Mouse (Mus musculus) neural tube, embryonic 13.5 days (tissue): ENCODE results near the gene Slc5a10. TPM values are rescaled to one million over a fixed set of nuclear protein-coding genes. Genes with fewer than 3 reads are reported as not detected.
"Not testable (repeated sequence)": the region's sequence is repeated elsewhere in the genome, so short reads cannot be mapped to it uniquely, and the experiment has no call there.

ENCODE experiments used
- ATAC-seq: fragments of 200-750 bp; cut with Nextera tagmentation; 2 replicates; pipeline ENCODE4 v1.8.0; 2017; ENCODE audit warnings: low read depth, mild to moderate bottlenecking, moderate TSS enrichment, moderate library complexity
- H3K27ac ChIP-seq: fragments of 300-500 bp; sonication (generic); replicated peaks from 2 replicates; pipeline ENCODE4 v1.5.1; 2015; ENCODE audit warnings: moderate library complexity, mild to moderate bottlenecking, inconsistent platforms
- H3K27me3 ChIP-seq: fragments of 300-500 bp; sonication (generic); 2 replicates; pipeline ENCODE4 v1.6.1; 2015; ENCODE audit warnings: mild to moderate bottlenecking, inconsistent platforms
- H3K36me3 ChIP-seq: fragments of 300-500 bp; sonication (generic); 2 replicates; pipeline ENCODE4 v1.6.1; 2015; ENCODE audit warnings: mild to moderate bottlenecking, inconsistent platforms
- H3K4me1 ChIP-seq: fragments of 300-500 bp; sonication (generic); replicated peaks from 2 replicates; pipeline ENCODE4 v1.6.1; 2015; ENCODE audit warnings: inconsistent platforms
- H3K4me2 ChIP-seq: fragments of 300-500 bp; sonication (generic); 2 replicates; pipeline ENCODE4 v1.6.1; 2015; ENCODE audit warnings: inconsistent platforms, mild to moderate bottlenecking, moderate library complexity
- H3K4me3 ChIP-seq: fragments of 300-500 bp; sonication (generic); 2 replicates; pipeline ENCODE4 v1.5.1; 2015; ENCODE audit warnings: mild to moderate bottlenecking, inconsistent platforms
- H3K9ac ChIP-seq: fragments of 300-500 bp; sonication (generic); 2 replicates; pipeline ENCODE4 v1.6.1; 2015; ENCODE audit warnings: moderate library complexity, mild to moderate bottlenecking, inconsistent platforms
- H3K9me3 ChIP-seq: fragments of 300-500 bp; sonication (generic); 2 replicates; pipeline ENCODE4 v1.6.1; 2016; ENCODE audit warnings: inconsistent platforms
- WGBS: fragments of 180-500 bp; shearing (Covaris S2); methylation state at CpG from one replicate; pipeline ENCODE4 v1.1.7; 2015; 5-methylcytosine and 5-hydroxymethylcytosine counted together
- polyA plus RNA-seq: library from polyadenylated mRNA; unstranded; fragments of >200 nt; fragmentation: Nextera tagmentation; extraction: Ambion mirVana; gene quantifications from 2 replicates; pipeline ENCODE4 v1.2.1, GENCODE M21; 2015

Gene Slc5a10
- polyA plus RNA-seq, 1 experiment from 2014 or later, result not detected

GRCm38 (mm10) chr11:61642106-61642505 lies 78.5 kb downstream of the Slc5a10 start:
- no peak for ATAC-seq
- Histone ChIP-seq H3K4me3 (no peak overlapping the region), H3K9me3 (no peaks in the 10 kb centered on the region), H3K9ac (no peak overlapping the region), H3K4me1 (no peaks in the 10 kb centered on the region), H3K4me2 (no peak overlapping the region), H3K36me3 (no peaks in the 10 kb centered on the region), H3K27ac (no peak overlapping the region), H3K27me3 (no peaks in the 10 kb centered on the region)
- WGBS, result 84% methylated on average over 7 of the region's 7 CpGs

GRCm38 (mm10) chr11:61640585-61640984 lies 80.0 kb downstream of the Slc5a10 start:
- H3K27ac ChIP-seq, H3K9ac ChIP-seq, H3K4me1 ChIP-seq, H3K4me2 ChIP-seq, H3K36me3 ChIP-seq, ATAC-seq, H3K27me3 ChIP-seq, H3K9me3 ChIP-seq, H3K4me3 ChIP-seq: not testable (repeated sequence)
- WGBS, result 75% methylated on average over 9 of the region's 9 CpGs

- H3K9me3 ChIP-seq, result no peaks in the 10 kb centered on the region
- no peak overlapping the region for H3K4me3 ChIP-seq
- no peaks in the 10 kb centered on the region for H3K27me3 ChIP-seq
- no peak overlapping the region for H3K4me2 ChIP-seq
- no peaks in the 10 kb centered on the region for H3K36me3 ChIP-seq
- 98% methylated on average over 6 of the region's 6 CpGs for WGBS
- no peak overlapping the region for H3K27ac ChIP-seq
- H3K4me1 ChIP-seq, result no peaks in the 10 kb centered on the region
- no peak overlapping the region for H3K9ac ChIP-seq
- no peak for ATAC-seq
These were observed 80.9 kb downstream of the Slc5a10 start for GRCm38 (mm10) chr11:61639601-61640177.

DNA sequence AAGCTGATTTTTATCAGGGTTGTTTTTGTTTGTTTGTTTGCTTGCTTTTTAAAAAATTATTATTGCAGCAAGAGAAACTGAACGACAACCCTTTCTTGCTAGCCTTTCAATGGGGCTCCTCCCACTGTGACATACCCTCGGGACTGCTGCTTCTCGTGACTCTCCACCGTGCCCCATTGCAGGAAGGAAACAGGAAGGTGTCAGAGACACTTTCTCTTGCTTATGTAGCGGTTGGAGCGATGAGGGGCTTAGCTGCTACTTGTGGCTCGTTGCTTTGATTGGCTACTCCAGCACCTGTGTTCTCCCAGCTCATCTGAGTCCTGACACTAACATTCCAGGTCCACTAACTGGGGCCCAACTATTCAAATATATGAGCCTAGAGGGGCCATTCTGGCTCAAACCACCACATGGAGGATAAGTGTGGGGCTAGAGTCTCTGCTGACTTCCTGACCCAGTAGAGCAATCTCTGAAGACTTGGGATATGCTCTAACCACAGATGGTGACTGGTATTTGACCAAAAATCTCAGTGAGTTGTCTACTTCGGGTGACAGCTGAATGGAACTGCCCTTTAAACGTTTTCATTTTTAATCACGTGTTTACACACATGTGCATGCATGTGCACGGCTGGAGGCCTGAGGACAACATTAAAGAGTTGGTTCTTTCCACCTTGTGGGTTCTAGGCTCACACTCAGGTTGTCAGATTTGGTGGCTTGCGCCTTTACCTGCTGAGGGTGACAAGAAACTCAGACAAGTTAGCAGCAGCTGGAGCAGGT lies 81.7 kb downstream of the Slc5a10 start:
- Histone ChIP-seq H3K27ac (no peak overlapping the region), H3K4me1 (no peaks in the 10 kb centered on the region), H3K36me3 (no peaks in the 10 kb centered on the region), H3K27me3 (no peaks in the 10 kb centered on the region), H3K9me3 (no peaks in the 10 kb centered on the region), H3K4me3 (no peak overlapping the region), H3K9ac (no peak overlapping the region), H3K4me2 (no peak overlapping the region)
- no peak for ATAC-seq
- WGBS, result 84% methylated on average over 12 of the region's 12 CpGs

DNA sequence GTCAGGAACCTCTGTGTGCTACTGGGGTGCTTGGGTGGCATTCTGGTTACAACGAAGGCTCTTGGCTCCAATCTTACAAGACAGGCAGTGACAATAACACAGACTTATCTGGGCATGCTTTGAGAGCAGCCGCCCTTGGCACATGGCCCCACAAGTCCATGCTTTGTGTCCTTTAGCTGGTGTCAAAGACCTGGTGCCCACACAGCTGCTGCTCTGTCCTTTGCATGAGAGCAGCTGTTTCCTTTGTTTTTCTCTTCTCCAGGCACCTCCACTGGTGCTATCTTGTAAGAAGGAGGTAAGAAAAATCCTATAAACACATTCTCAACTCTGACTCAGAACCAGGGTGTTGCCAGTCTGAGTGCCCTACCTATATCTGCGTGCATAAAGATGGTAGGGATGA lies 82.8 kb downstream of the Slc5a10 start:
- Histone ChIP-seq H3K9me3 (no peaks in the 10 kb centered on the region), H3K36me3 (no peaks in the 10 kb centered on the region), H3K4me1 (no peaks in the 10 kb centered on the region), H3K4me2 (no peak overlapping the region), H3K9ac (no peak overlapping the region), H3K27ac (no peak overlapping the region), H3K4me3 (no peak overlapping the region), H3K27me3 (no peaks in the 10 kb centered on the region)
- no peak for ATAC-seq
- 92% methylated on average over 3 of the region's 3 CpGs for WGBS

DNA sequence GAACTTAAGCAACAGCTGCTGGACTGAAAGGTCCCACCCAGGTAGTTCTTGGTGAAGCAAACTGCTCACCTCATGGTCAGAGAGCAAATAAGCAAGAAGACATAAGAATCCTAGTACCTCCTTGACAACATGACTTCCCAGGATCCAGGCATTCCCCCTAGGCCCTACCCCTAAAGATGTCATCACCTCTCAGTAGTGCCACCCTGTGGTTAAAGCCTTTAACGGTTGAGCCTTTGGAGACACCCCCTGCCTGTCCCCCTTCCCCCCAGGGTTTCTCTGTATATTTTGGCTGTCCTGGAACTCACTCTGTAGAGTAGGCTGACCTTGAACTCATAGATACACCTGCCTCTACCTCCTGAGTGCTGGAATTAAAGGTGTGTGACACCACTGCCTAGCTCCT lies 83.2 kb downstream of the Slc5a10 start:
- H3K4me3 ChIP-seq, result no peak overlapping the region
- no peaks in the 10 kb centered on the region for H3K36me3 ChIP-seq
- 50% methylated on average over 1 of the region's 1 CpGs for WGBS
- no peak overlapping the region for H3K9ac ChIP-seq
- H3K27ac ChIP-seq, result no peak overlapping the region
- H3K4me1 ChIP-seq, result no peaks in the 10 kb centered on the region
- H3K9me3 ChIP-seq, result no peaks in the 10 kb centered on the region
- no peaks in the 10 kb centered on the region for H3K27me3 ChIP-seq
- no peak overlapping the region for H3K4me2 ChIP-seq
- no peak for ATAC-seq

DNA sequence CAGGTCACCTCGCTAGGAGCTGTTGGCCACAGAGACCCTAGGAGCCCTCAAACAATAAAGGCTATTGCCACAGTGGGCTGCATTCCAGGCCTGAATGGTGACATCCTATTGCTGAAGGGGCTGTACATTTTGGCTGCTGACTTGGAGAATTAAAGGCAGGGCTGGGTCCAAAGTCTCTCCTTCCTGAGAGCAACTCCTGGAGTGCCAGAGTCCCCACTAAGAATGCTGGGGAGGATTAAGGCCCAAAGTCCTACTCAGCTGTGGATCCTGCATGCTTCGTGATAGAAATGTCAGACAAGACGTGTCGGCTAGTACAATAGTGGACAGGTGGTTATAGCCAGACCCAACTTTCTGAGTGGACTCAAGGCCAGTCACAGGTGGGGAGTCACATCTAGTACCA lies 84.3 kb downstream of the Slc5a10 start:
- not testable (repeated sequence) for ATAC-seq

DNA sequence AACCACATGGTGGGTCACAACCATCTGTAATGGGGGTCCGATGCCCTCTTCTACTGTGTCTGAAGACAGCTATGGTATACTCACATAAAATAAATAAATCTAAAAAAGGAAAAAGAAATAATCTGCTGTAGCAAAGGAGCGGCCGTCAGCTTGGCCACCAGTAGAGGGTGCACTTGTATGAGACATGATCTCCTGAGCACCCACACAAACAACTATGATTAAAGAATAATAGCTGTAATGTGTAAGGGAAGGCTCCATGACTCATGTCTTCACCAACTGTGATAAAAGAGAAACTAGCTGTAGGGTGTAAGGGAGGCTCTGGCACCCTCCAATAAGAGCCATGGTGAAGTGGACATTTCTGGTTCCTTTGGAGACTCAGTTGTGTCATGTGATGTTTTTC lies 91.0 kb downstream of the Slc5a10 start:
- Histone ChIP-seq H3K27me3 (no peaks in the 10 kb centered on the region), H3K4me2 (no peak overlapping the region), H3K4me1 (no peaks in the 10 kb centered on the region), H3K4me3 (no peak overlapping the region), H3K27ac (no peak overlapping the region), H3K36me3 (no peaks in the 10 kb centered on the region), H3K9ac (no peak overlapping the region), H3K9me3 (no peaks in the 10 kb centered on the region)
- 63% methylated on average over 3 of the region's 3 CpGs for WGBS
- ATAC-seq, result no peak

More for the DNA sequence above, 84.3 kb downstream of the Slc5a10 start:
- not testable (repeated sequence) for H3K27me3 ChIP-seq, H3K4me1 ChIP-seq, H3K9me3 ChIP-seq, H3K9ac ChIP-seq, H3K36me3 ChIP-seq, H3K27ac ChIP-seq, H3K4me2 ChIP-seq, H3K4me3 ChIP-seq
- WGBS, result 79% methylated on average over 4 of the region's 4 CpGs

DNA sequence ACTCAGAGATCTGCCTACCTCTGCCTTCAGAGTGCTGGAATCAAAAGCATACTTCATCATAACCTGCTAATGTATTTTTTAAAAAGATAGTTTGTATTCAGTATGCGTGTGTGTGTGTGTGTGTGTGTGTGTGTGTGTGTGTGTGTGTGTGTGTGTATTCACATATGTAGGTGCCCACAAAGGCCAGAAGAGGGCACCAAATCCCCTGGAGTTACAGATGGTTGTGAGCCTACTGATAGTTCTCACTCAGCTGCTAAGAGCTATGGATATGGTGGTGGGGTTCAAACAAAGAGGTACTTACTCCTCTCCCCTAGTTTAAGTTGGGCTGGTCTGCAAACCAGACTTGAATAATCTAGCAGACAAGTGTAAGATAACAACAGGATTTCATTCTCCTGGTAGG lies 94.1 kb downstream of the Slc5a10 start:
- no peak overlapping the region for H3K27ac ChIP-seq
- WGBS, result 93% methylated on average over 1 of the region's 1 CpGs
- ATAC-seq, result no peak

DNA sequence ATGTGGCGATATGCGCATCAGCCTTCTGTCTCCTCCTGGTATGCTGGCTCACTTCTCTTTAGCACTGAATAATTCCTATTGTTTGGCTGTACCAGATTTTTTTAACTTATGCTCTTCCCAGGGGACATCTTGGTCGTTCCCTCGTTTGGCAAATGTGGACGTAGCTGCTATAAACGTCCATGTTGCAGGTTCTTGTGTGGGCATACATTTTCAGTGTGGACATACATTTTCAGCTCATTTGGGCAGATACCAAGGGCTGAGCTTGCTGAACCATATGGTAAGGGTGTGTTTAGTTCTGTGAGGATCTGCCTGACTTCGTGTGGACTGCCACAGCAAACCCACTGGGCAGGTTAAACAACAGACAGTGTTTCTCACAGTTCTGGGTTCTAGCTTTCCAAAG lies 95.5 kb downstream of the Slc5a10 start:
- no peaks in the 10 kb centered on the region for H3K36me3 ChIP-seq
- H3K9me3 ChIP-seq, result no peaks in the 10 kb centered on the region
- no peaks in the 10 kb centered on the region for H3K27me3 ChIP-seq
- H3K4me2 ChIP-seq, result no peak overlapping the region
- H3K4me3 ChIP-seq, result no peak overlapping the region
- H3K4me1 ChIP-seq, result peaks cover 8% of the 10 kb centered on the region; the same call in 1 of the 2 replicates
- H3K9ac ChIP-seq, result no peak overlapping the region
- ATAC-seq, result no peak
- H3K27ac ChIP-seq, result no peak overlapping the region
- 75% methylated on average over 7 of the region's 7 CpGs for WGBS

More for the DNA sequence above, 94.1 kb downstream of the Slc5a10 start:
- Histone ChIP-seq H3K9ac (no peak overlapping the region), H3K36me3 (no peaks in the 10 kb centered on the region), H3K27me3 (no peaks in the 10 kb centered on the region), H3K4me3 (no peak overlapping the region), H3K9me3 (no peaks in the 10 kb centered on the region), H3K4me2 (no peak overlapping the region), H3K4me1 (no peaks in the 10 kb centered on the region)
